Comparison of ENCODE assay signal across 28 mouse cellular contexts in the genomic region with DNA sequence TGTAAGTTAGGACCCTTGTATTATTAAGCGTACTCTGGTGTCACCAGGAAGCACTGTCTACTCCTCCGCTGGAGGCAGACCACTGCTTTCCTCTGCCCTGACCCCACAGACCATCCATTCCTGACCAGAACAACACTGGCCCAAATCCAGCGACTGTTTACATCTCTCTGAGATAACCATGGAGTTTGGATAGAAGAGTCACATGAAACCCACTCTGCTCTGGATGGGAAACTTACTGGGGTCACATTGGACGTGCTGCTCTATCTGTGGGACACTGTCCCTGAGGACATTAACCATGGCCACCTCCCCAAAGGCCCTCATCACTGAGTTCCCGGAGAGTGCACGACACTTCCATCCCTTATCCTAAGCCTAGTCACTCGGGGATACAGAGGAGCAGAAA. TPM values are rescaled to one million over a fixed set of nuclear protein-coding genes. Genes with fewer than 3 reads are reported as not detected.
"Had no signal": no experiment of that assay in that cellular context is flagged by ENCODE, and none has a peak within 500 bp of the region (broad histone marks: within the 10 kb centered on the region; RNA-seq: fewer than 3 reads in every experiment).

No protein-coding gene starts in this region.

- H3K27ac ChIP-seq: kidney, postnatal 0 days; layer of hippocampus, adult 2 months; limb, embryonic 10.5 days; limb, embryonic 13.5 days; liver, embryonic 13.5 days; midbrain, embryonic 10.5 days; midbrain, embryonic 13.5 days; neural tube, embryonic 13.5 days; stomach, embryonic 15.5 days had no signal

- H3K4me2 ChIP-seq: limb, embryonic 13.5 days; liver, embryonic 13.5 days; midbrain, embryonic 13.5 days; neural tube, embryonic 13.5 days; stomach, embryonic 15.5 days had no signal

- H3K9me3 ChIP-seq: limb, embryonic 10.5 days; limb, embryonic 13.5 days; liver, embryonic 13.5 days; megakaryocyte, embryonic 14.5 days; midbrain, embryonic 10.5 days; midbrain, embryonic 13.5 days; neural tube, embryonic 13.5 days; stomach, embryonic 15.5 days had no signal

- DNase-seq: kidney, adult 2 months; kidney, postnatal 25 days; layer of hippocampus, adult 9-11 months; liver, embryonic 13.5 days; lung, adult 18-20 months; lung, postnatal 14 days; retina, postnatal 1 day; right cerebral cortex, postnatal 25 days; spleen, adult 18-20 months; thymus, postnatal 25 days had no signal

- H3K27me3 ChIP-seq: limb, embryonic 13.5 days; liver, embryonic 13.5 days; midbrain, embryonic 13.5 days; neural tube, embryonic 13.5 days; stomach, embryonic 15.5 days had no signal

- H3K4me1 ChIP-seq: limb, embryonic 13.5 days had no signal

- H3K9ac ChIP-seq: limb, embryonic 13.5 days; liver, embryonic 13.5 days; midbrain, embryonic 13.5 days; neural tube, embryonic 13.5 days; stomach, embryonic 15.5 days had no signal

- H3K4me3 ChIP-seq: layer of hippocampus, adult 2 months; limb, embryonic 10.5 days; limb, embryonic 13.5 days; liver, embryonic 13.5 days; megakaryocyte, embryonic 14.5 days; midbrain, embryonic 10.5 days; midbrain, embryonic 13.5 days; myocyte; neural tube, embryonic 13.5 days; stomach, embryonic 15.5 days had no signal

- ATAC-seq: intestine, postnatal 0 days; midbrain, embryonic 13.5 days; midbrain, embryonic 16.5 days had no signal

RNA-seq across cellular contexts. Expression of a gene that starts 2.2 kb away (rescaled TPM):
- total RNA-seq: monocyte, adult 5-6 weeks; neutrophil, adult 5-6 weeks had no signal
- polyA plus RNA-seq: limb, embryonic 10.5 days had no signal

RNA-seq across cellular contexts. Expression of a gene that starts 43.1 kb away (rescaled TPM):
- total RNA-seq: monocyte, adult 5-6 weeks; neutrophil, adult 5-6 weeks had no signal
- polyA plus RNA-seq: intestine, embryonic 14.5 days; intestine, postnatal 0 days; kidney, embryonic 14.5 days; kidney, postnatal 0 days; large intestine, adult 2 months; limb, embryonic 10.5 days; limb, embryonic 13.5 days; liver, embryonic 13.5 days; midbrain, embryonic 10.5 days; midbrain, embryonic 13.5 days; myocyte; stomach, embryonic 15.5 days; thymus, postnatal 0 days had no signal
